Comparison of ENCODE assay signal across 7 mouse cellular contexts in the genomic region with DNA sequence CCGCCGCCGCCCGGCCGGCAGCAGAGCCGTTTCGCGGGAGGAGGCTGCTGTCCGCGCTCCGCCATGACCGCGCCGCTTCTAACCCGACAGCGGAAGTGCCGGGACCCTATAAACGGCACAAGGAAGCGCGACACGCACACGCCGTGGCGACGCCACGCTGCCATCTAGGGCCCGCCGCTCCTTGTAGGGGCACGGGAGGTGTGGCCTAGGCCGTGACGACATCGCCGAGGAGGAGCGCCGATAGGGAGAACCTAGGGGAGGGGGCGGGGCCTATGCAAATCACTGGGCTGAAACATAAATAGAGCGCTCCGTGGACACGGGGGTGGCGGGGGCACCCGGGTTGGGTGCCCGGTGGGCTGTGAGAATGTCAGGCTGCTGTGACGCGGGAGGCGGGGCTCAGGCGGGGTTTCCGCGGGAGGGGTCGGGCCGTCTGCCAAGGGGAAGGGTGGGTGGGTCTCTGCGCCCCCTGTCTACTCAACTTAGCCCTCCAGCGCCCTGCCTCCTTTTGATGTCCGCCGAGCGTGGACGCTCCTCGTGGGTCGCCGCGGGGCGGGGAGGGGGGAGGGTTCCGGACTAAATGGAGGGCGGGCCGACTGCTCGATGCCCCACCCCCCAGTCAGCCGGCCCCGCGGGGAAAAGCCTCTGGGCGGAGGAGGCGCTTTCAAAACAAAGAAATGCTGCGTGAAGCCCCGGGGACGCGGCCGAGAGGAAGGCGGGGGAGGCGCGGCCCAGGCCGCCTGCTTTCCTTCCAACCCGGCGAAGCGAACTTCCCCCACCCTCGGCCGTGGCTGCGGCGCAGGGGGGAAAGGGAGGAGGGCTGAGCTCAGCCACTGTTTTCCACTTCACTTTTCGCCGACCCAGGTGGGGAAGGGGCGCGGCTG.
A peak's percentile ranks its signal among the peaks of the same experiment; 100 is the strongest.
DNase-seq lines count a peak whose midpoint lies in the region; ATAC-seq lines count a peak whose summit lies in the region.

No protein-coding gene starts in this region.

- peak; percentile 100 for DNase-seq in adrenal gland, postnatal 14 days
- DNase-seq in embryonic facial prominence, embryonic 11.5 days (ENCODE audit: low spot score) = peak; percentile 100
- peak; percentile 100 for DNase-seq in heart, adult 11 months
- DNase-seq in kidney, adult 18-20 months = peak; percentile 99
- DNase-seq in limb, embryonic 11.5 days (ENCODE audit: low spot score) = peak; percentile 99
- peak; percentile 100 for DNase-seq in midbrain, embryonic 14.5 days
- DNase-seq in spleen, adult 18-20 months = peak; percentile 99

- under 1% methylated on average over 77 of the region's 90 CpGs for whole genome bisulfite sequencing in embryonic facial prominence, embryonic 11.5 days
- 0% methylated on average over 80 of the region's 90 CpGs for WGBS in limb, embryonic 11.5 days
- under 1% methylated on average over 78 of the region's 90 CpGs for WGBS in midbrain, embryonic 14.5 days

- no peaks in the 10 kb centered on the region; the same call in 1 of the 2 replicates for H3K4me1 ChIP-seq in embryonic facial prominence, embryonic 11.5 days (ENCODE audit: control insufficient read depth, insufficient read depth, low read length)
- peaks cover 7% of the 10 kb centered on the region for H3K4me1 ChIP-seq in limb, embryonic 11.5 days (ENCODE audit: control insufficient read depth, insufficient read depth, low read length)
- peaks cover 19% of the 10 kb centered on the region for H3K4me1 ChIP-seq in midbrain, embryonic 14.5 days (ENCODE audit: control insufficient read depth, insufficient read depth, low read length)

- H3K9ac ChIP-seq in embryonic facial prominence, embryonic 11.5 days (replicated peaks; ENCODE audit: low read length) = peak overlapping the region; percentile 94
- peak overlapping the region; percentile 90 for H3K9ac ChIP-seq in limb, embryonic 11.5 days (ENCODE audit: low read length)
- peak overlapping the region; percentile 97 for H3K9ac ChIP-seq in midbrain, embryonic 14.5 days (replicated peaks; ENCODE audit: low read length)

- ATAC-seq in embryonic facial prominence, embryonic 11.5 days (replicated peaks; ENCODE audit: insufficient number of reproducible peaks, low FRiP score, low TSS enrichment, low read depth) = peak; percentile 93
- ATAC-seq in limb, embryonic 11.5 days (ENCODE audit: insufficient number of reproducible peaks, low FRiP score, low TSS enrichment, low read depth) = peak; percentile 96
- ATAC-seq in midbrain, embryonic 14.5 days (ENCODE audit: low FRiP score, low TSS enrichment) = peak; percentile 94

- peak overlapping the region; percentile 82 for H3K4me3 ChIP-seq in embryonic facial prominence, embryonic 11.5 days (ENCODE audit: low read depth, low read length)
- H3K4me3 ChIP-seq in limb, embryonic 11.5 days (ENCODE audit: low read depth, low read length) = peak overlapping the region; percentile 87
- peak overlapping the region; percentile 91 for H3K4me3 ChIP-seq in midbrain, embryonic 14.5 days (replicated peaks; ENCODE audit: low read depth, low read length)

- H3K36me3 ChIP-seq in embryonic facial prominence, embryonic 11.5 days (replicated peaks; ENCODE audit: control insufficient read depth, insufficient read depth, low read depth, low read length) = no peaks in the 10 kb centered on the region
- no peaks in the 10 kb centered on the region for H3K36me3 ChIP-seq in limb, embryonic 11.5 days (ENCODE audit: control insufficient read depth, insufficient read depth, low read length)
- H3K36me3 ChIP-seq in midbrain, embryonic 14.5 days (ENCODE audit: control insufficient read depth, insufficient read depth, low read length) = no peaks in the 10 kb centered on the region

- no peaks in the 10 kb centered on the region for H3K9me3 ChIP-seq in embryonic facial prominence, embryonic 11.5 days (replicated peaks; ENCODE audit: control insufficient read depth, low read length)
- no peaks in the 10 kb centered on the region for H3K9me3 ChIP-seq in limb, embryonic 11.5 days (ENCODE audit: control insufficient read depth, low read length)
- no peaks in the 10 kb centered on the region for H3K9me3 ChIP-seq in midbrain, embryonic 14.5 days (ENCODE audit: control insufficient read depth, low read length)

- H3K27ac ChIP-seq in embryonic facial prominence, embryonic 11.5 days (replicated peaks; ENCODE audit: low read depth, low read length) = peak overlapping the region; percentile 95
- peak overlapping the region; percentile 92 for H3K27ac ChIP-seq in limb, embryonic 11.5 days (replicated peaks; ENCODE audit: low read depth, low read length)
- H3K27ac ChIP-seq in midbrain, embryonic 14.5 days (replicated peaks; ENCODE audit: low read depth, low read length) = peak overlapping the region; percentile 98

- peak overlapping the region; percentile 95 for H3K4me2 ChIP-seq in embryonic facial prominence, embryonic 11.5 days (ENCODE audit: low read depth, low read length)
- peak overlapping the region; percentile 90 for H3K4me2 ChIP-seq in limb, embryonic 11.5 days (ENCODE audit: low read depth, severe bottlenecking)
- peak overlapping the region; percentile 77 for H3K4me2 ChIP-seq in midbrain, embryonic 14.5 days (ENCODE audit: low read length)

- no peaks in the 10 kb centered on the region for H3K27me3 ChIP-seq in embryonic facial prominence, embryonic 11.5 days (ENCODE audit: control insufficient read depth, insufficient read depth, low read length)
- peaks cover 6% of the 10 kb centered on the region; the same call in 1 of the 2 replicates for H3K27me3 ChIP-seq in limb, embryonic 11.5 days (ENCODE audit: control insufficient read depth, insufficient read depth, low read length)
- no peaks in the 10 kb centered on the region; the same call in 1 of the 2 replicates for H3K27me3 ChIP-seq in midbrain, embryonic 14.5 days (ENCODE audit: control insufficient read depth, insufficient read depth, low read length)

Comparison
In these comparisons a context has a peak if more than half of its experiments do, and no peak if none do; other contexts are left out.
1. Peak in every context shown above with its lines: DNase-seq, ATAC-seq, H3K4me3 ChIP-seq and H3K27ac ChIP-seq.